Mouse (Mus musculus): ENCODE measurements around the gene Sufu.

Sufu gene

DNA sequence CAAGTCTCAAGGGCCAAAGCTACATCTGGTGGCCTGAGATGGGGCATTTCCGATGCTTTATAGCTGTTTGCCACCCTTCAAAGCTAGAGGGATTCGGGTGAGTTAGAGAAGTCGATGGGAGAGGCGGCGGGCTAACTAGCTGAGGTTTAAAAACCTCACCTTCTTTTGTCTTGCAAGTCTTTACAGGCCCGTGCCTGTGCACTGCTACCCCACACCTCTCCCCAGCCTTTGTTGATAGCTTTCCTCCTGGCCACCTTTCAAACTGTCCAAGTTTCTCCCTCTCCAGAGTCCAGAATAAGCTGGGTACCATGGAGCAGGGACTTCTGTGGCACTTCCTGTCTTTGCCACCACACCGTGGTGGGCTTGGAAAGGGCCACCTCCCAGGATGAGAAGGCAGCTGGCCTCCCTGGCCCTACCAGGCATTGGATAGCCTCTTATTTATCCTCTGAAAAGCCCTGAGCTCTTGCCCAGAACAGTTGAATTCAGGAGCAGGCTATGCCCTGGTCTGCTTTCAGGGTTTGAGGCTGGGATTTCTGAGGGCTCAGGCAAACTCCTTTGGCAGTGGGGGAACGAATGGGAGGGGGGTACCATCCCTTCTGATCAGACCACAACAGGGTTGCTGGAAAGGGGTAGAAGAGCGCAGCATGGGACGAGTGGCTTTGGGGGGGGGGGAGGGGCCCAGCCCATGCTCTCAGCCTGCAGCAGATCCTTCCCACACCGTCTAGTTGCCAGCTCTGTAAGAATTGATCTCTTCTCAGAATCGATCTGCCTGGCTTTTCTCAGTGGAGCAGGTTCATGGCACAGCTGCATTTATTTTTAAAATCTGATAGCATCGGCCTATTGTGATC lies 133.1 kb downstream of the Sufu start:
- DNase-seq (ENCODE audit: extremely low spot score, low spot score): peak; percentile 48

- DNase-seq (ENCODE audit: extremely low spot score, low spot score): no peak
Measured at GRCm38 (mm10) chr19:46530449-46530990, 133.8 kb downstream of the Sufu start.

GRCm38 (mm10) chr19:46531071-46532030 lies 134.7 kb downstream of the Sufu start:
- no peak for DNase-seq (ENCODE audit: extremely low spot score, low spot score)

GRCm38 (mm10) chr19:46532031-46532688 lies 135.5 kb downstream of the Sufu start:
- DNase-seq (ENCODE audit: extremely low spot score, low spot score): peak; percentile 40

- DNase-seq (ENCODE audit: extremely low spot score, low spot score): peak; percentile 50
Measured at GRCm38 (mm10) chr19:46533066-46533465, 136.4 kb downstream of the Sufu start.

DNA sequence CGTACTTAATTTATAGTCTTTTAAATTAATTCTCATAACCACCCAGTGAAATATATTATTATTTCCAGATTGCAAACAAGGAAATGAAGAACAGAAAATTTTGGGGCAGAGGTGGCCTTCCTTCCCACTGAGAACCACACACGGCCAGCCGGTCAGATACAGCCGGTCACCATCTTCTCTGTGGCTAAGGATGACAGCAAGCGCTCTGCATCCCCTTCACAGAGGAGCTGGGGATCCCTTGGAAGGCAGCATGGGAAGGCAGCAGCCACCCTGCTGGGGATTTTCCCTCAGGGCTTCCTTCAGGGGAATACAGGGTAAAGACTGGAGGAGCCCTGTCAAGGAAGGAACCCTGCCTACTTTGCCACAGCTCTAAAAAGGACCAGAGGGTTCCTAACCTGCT lies 136.8 kb downstream of the Sufu start:
- DNase-seq (ENCODE audit: extremely low spot score, low spot score): no peak

DNA sequence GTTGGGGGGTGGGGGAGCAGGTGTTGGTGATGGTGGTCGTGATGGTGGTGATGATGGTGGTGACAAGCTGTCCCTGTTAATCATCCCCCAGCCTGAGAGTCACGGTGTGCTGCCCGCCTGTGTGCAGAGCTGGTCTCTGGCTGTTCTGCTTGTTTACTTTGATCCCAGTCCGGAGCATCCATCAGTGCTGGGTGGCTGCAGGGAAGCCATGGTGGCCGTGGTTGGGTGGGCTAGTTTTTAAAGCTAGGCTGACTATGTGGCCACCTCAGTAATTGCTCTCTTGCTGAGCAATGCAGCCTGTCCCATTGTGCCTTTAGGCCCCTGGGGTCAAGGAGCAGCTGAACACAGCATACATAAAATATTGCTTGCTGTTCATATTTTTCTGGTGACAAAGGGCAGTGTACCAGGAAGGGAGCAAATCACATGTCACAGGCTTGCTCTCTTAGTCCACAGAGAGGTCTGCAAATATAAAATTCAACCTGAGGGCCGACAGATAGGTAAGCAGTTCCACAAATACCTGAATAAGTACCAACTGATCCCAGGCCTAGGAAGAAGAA lies 137.9 kb downstream of the Sufu start:
- no peak for DNase-seq (ENCODE audit: extremely low spot score, low spot score)

DNA sequence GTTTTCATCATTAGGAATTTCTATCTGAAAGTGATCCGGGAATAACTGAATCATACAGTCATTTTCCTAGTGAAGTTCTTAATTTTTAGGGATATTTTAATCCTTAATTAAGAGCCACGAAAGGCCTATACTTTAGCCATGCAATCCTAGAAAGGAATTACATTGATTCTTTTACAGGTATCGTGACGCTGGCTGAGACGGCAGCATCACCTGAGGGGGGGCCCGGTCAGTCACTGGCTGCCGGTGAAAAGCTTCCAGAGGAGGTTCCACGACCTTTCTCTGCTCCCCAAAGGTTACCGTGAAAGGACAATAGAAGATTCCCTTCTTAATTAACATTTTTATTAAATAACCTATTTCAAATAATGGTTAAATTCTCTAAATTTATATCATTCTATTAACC lies 140.7 kb downstream of the Sufu start:
- DNase-seq (ENCODE audit: extremely low spot score, low spot score): no peak

DNA sequence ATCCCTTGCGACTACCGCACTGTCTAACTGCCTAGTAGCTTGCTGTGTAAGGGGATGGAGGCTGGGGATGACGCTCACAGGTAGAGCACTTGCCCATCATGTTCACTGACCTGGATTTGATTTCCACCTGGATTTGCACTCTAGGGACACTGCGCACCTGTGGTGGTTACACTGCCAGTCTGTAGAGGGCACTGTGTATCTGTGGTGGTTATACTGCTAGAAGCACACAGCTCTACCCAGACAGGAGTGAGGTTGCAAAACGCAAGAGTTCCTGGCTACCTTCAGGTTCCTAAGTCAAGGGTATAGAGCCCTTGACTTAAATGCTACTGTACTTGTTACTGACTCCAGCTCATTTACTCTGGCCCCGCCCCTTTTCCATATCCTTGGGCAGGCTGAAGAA lies 141.5 kb downstream of the Sufu start:
- no peak for DNase-seq (ENCODE audit: extremely low spot score, low spot score)

Data from neural tube, embryonic 10.5 days (tissue).